Mouse (Mus musculus): ENCODE results near the gene Gabrb1. TPM values are rescaled to one million over a fixed set of nuclear protein-coding genes. Genes with fewer than 3 reads are reported as not detected.

The Gabrb1 gene
- total RNA-seq (2015): not detected in 2 replicates
- total RNA-seq (2017): under 0.01 TPM in 1 of 2 replicates, not detected in the other

DNA sequence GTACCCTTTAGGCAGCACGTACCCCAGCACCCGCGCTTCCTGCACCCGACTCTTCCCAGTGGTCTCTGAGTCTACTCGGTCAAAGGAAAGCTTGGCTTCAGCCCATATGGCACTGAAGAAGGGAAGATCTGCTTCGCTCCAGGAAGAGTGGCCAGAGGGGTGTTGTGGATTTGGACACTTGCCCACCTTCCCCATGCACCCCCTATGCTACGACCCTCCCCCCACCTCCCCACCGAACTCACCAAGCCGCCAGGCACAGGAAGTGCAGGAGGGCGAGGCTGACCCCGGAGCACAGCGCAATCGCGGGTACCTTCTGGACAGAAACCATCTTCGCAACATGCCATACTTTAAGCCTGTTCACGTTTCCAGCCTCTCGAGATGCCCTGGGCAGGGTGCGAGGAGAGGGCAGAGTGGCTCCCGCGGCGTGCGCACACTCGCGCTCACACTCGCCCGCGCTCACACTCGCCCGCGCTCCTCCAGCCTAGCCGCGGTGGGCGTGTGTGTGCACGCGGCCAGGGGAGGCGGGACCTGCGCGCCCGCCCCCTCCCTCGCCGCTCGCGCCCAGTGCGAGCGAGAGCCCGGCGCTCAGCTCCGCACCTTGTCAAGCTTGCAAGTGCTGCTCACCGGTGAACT, at the start of gene Gabrb1:
Gabrb1 (plus strand) TSS at position 632 of the 633 bp plus-strand sequence.
- ATAC-seq (ENCODE audit: poor library complexity, severe bottlenecking): 0 out of 2 replicates have a peak, but pooled peaks have one; percentile 27

GRCm38 (mm10) chr5:71608735-71609134, 49.2 kb upstream of the Gabrb1 start:
- ATAC-seq (ENCODE audit: poor library complexity, severe bottlenecking): no peak

- ATAC-seq (ENCODE audit: poor library complexity, severe bottlenecking): no peak
Observed at GRCm38 (mm10) chr5:71614311-71614710, 43.6 kb upstream of the Gabrb1 start.

GRCm38 (mm10) chr5:71616734-71617133, 41.2 kb upstream of the Gabrb1 start:
- no peak for ATAC-seq (ENCODE audit: poor library complexity, severe bottlenecking)

GRCm38 (mm10) chr5:71627820-71628219, 30.1 kb upstream of the Gabrb1 start:
- no peak for ATAC-seq (ENCODE audit: poor library complexity, severe bottlenecking)

- ATAC-seq (ENCODE audit: poor library complexity, severe bottlenecking): no peak
Observed at GRCm38 (mm10) chr5:71639804-71640203, 18.1 kb upstream of the Gabrb1 start.

DNA sequence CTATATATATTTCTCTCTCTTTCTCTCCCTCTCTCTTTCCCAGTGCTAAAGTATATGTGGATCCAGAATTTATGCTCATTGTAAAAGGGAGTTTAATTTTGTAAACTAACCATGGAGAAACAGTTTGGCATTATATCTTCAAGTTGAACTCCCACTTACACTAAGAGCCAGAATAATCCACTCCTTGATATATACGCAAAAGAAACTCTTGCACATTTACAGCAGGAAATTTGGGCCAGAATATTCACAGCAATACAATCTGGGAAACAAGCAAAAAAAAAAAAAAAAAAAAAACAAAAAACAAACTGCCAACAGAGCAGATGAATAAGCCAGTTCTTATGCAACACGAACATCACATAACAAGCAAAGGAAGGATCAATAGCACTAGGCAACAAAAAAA, 9.8 kb upstream of the Gabrb1 start:
- no peak for ATAC-seq (ENCODE audit: poor library complexity, severe bottlenecking)

DNA sequence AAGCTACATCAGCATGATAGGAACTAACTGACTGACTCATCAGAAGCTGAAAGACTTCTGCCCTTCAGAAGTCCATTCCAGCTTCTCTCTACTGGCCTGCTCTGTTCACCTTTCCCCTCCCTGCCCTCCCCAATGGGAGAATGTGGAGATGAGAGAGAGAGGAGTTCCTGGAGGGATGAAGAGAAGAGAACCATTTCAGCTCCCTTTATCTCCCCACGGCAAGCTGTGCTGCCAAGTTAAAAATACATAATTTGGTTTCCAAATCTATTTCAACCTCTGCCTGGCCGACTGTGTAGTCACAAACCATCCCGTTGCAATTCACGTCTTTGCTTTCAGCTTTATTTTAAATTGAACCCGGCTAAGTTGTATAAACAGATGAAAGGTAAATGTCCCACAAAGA, 3.9 kb upstream of the Gabrb1 start:
- ATAC-seq (ENCODE audit: poor library complexity, severe bottlenecking): no peak

DNA sequence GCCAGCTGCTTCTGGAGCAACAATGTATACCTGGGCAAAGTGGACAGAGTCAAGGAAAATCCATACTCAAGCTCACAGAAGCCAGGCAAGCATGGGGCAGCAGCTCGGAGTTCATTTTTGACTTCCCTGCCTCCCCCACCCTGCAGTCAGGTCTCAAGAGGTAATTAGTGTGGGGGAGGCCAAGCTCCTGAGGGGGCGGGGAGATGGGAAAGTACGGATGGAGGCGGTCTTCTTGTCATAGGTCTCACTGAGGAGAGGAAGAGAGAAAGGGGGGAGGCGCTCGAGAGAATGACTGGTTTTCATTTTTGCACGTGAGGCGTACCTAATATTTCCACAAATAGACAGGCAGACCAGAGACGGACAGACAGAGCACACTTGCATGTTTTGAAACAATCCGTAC, 1.1 kb upstream of the Gabrb1 start:
- no peak for ATAC-seq (ENCODE audit: poor library complexity, severe bottlenecking)

- no peak for ATAC-seq (ENCODE audit: poor library complexity, severe bottlenecking)
Observed at GRCm38 (mm10) chr5:71658115-71658497, 193 bp downstream of the Gabrb1 start, which contains the start of gene Gabra4. TSS of gene Gabra4 (minus strand) at chr5:71658308.

DNA sequence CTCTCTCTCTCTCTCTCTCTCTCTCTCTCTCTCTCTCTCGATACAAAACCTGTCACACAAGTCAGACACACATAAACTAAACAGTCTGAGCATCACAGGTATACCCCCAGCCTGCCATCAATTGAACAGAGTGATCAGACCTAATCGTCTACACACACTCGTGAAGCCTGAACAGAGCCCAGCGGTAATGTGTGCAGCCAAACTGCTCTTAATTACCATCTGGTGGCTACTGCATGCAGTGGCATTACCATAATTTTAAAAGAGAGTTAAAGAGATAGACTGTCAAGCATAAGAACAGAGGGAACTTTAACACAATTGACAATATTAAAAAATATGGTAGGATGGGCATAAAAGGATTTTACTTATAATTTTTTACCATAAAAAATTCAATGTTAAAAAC, 7.7 kb downstream of the Gabrb1 start:
- ATAC-seq (ENCODE audit: poor library complexity, severe bottlenecking): no peak

GRCm38 (mm10) chr5:71699696-71700467, 42.0 kb downstream of the Gabrb1 start:
- ATAC-seq (ENCODE audit: poor library complexity, severe bottlenecking): no peak

GRCm38 (mm10) chr5:71700468-71701272, 42.8 kb downstream of the Gabrb1 start:
- ATAC-seq (ENCODE audit: poor library complexity, severe bottlenecking): no peak

DNA sequence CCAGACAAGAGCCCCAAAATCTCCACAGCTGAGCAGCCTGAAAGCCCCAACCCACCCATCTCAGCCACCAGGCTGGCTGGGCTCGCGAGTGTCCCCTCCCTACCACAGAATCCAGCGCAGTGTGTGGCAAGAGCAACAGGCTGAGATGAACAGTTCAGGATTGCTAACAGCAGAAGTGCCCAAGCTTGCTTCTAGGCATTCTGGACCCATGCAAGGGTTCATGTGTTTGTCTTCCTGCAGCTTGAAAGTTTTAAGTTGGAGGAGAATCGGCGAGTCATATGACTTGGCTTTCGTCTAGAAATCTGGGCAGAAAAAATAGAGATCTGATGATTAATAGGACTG, 43.3 kb downstream of the Gabrb1 start:
- no peak for ATAC-seq (ENCODE audit: poor library complexity, severe bottlenecking)

- ATAC-seq (ENCODE audit: poor library complexity, severe bottlenecking): no peak
Observed at GRCm38 (mm10) chr5:71732931-71733792, 75.2 kb downstream of the Gabrb1 start.

GRCm38 (mm10) chr5:71747411-71747810, 89.5 kb downstream of the Gabrb1 start:
- ATAC-seq (ENCODE audit: poor library complexity, severe bottlenecking): no peak

- no peak for ATAC-seq (ENCODE audit: poor library complexity, severe bottlenecking)
Observed at GRCm38 (mm10) chr5:71753966-71754365, 96.1 kb downstream of the Gabrb1 start.

DNA sequence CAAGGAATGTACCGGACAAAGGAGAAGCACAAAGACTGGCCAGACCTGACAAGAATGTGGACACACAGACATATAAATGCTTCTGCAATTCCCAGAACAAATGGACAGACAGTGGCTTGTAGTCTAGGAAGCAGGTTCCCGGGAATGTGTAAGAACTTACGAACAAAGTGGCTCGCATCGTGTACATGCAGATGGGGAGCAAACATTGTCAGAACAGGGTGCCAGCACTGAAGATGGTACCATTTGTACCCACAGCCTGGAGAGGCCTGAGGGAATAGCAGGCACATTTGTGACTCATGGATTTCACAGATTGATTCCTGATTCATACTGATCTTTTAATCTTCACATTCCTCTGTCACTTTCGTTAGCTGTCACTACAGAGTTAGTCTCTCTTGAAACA, 103.2 kb downstream of the Gabrb1 start:
- ATAC-seq (ENCODE audit: poor library complexity, severe bottlenecking): no peak

DNA sequence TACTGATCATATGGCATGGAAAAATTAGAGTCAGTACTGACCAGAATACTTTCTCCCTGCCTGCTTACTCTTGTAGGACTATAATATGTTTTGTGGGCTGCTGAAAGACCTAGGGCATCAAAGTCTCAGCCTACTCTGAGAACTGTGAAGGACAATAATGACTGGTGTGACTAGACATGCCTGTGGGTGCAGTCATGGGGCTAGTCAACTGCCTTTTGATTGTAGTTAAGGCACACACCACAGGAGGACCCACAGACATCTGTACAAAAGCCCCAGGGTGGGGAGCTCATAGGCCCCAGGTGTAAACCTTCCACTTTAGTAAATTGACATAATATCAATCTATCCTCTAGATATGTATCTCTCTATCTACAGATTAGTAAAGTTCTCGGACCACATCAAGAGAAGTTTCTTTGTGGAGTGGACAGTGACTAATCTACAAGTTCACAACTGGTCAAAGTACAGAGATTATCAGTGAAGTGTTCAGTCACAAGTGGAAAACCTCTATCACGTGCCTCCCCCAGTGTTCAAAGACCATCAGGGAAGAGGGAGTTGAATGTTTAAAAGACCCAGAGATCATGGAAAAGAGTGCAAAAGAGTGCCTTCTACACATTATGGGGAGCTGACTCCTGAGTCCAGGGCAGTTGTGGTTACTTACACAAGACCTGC, 123.7 kb downstream of the Gabrb1 start:
- no peak for ATAC-seq (ENCODE audit: poor library complexity, severe bottlenecking)

- no peak for ATAC-seq (ENCODE audit: poor library complexity, severe bottlenecking)
Observed at GRCm38 (mm10) chr5:71822862-71823261, 164.9 kb downstream of the Gabrb1 start.
